Mouse (Mus musculus) liver, embryonic 11.5 days (tissue): ENCODE data around the gene Pdf. TPM values are rescaled to one million over a fixed set of nuclear protein-coding genes. Genes with fewer than 3 reads are reported as not detected.
"Not testable (repeated sequence)": the region's sequence is repeated elsewhere in the genome, so short reads cannot be mapped to it uniquely, and the experiment has no call there.

Experiments
- ATAC-seq: fragments of 200-750 bp; cut with Nextera tagmentation; replicated peaks from 2 replicates; pipeline ENCODE4 v1.8.0; 2017; ENCODE audit warnings: moderate number of reproducible peaks, mild to moderate bottlenecking, moderate TSS enrichment, moderate library complexity; ENCODE audit not compliant: low FRiP score
- DNase-seq: peaks from one replicate; pipeline ENCODE4 v3.0.0-alpha.2; 2017; ENCODE audit warnings: low spot score
- H3K27ac ChIP-seq: fragments of 300-500 bp; sonication (generic); 2 replicates; pipeline ENCODE4 v1.5.1; 2014; ENCODE audit warnings: mild to moderate bottlenecking, low read depth, low read length, control low read depth
- H3K27me3 ChIP-seq: fragments of 300-500 bp; sonication (generic); replicated peaks from 2 replicates; pipeline ENCODE4 v1.6.1; 2014; ENCODE audit warnings: low read length, mixed read lengths; ENCODE audit not compliant: control insufficient read depth, insufficient read depth
- H3K36me3 ChIP-seq: fragments of 300-500 bp; sonication (generic); 2 replicates; pipeline ENCODE4 v1.6.1; 2014; ENCODE audit warnings: mild to moderate bottlenecking, low read length, moderate library complexity, mixed read lengths; ENCODE audit not compliant: control insufficient read depth, insufficient read depth
- H3K4me1 ChIP-seq: fragments of 300-500 bp; sonication (generic); replicated peaks from 2 replicates; pipeline ENCODE4 v1.6.1; 2014; ENCODE audit warnings: low read length, mixed read lengths; ENCODE audit not compliant: control insufficient read depth, insufficient read depth
- H3K4me2 ChIP-seq: fragments of 300-500 bp; sonication (generic); 2 replicates; pipeline ENCODE4 v1.6.1; 2014; ENCODE audit warnings: mild to moderate bottlenecking, control low read depth, moderate library complexity
- H3K4me3 ChIP-seq: fragments of 300-500 bp; sonication (generic); 2 replicates; pipeline ENCODE4 v1.5.1; 2014; ENCODE audit warnings: low read depth, low read length, control low read depth
- H3K9ac ChIP-seq: fragments of 300-500 bp; sonication (generic); 2 replicates; pipeline ENCODE4 v1.6.1; 2014; ENCODE audit warnings: low read depth, low read length, control low read depth
- H3K9me3 ChIP-seq: fragments of 300-500 bp; sonication (generic); 2 replicates; pipeline ENCODE4 v1.6.1; 2016; ENCODE audit warnings: low read length, inconsistent platforms, mixed read lengths; ENCODE audit not compliant: control insufficient read depth
- WGBS: fragments of 180-500 bp; shearing (Covaris S2); extraction: QIAGEN DNeasy Blood & Tissue Kit; methylation state at CpG from one replicate; pipeline ENCODE4 v1.1.7; 2014; 5-methylcytosine and 5-hydroxymethylcytosine counted together
- polyA plus RNA-seq: library from polyadenylated mRNA; unstranded; fragments of >200 nt; fragmentation: Nextera tagmentation; extraction: Ambion mirVana; gene quantifications from 2 replicates; pipeline ENCODE4 v1.2.1, GENCODE M21; 2014

Gene Pdf
- polyA plus RNA-seq, 1 experiment from 2014 or later: 45.5 TPM

GRCm38 (mm10) chr8:107046976-107047375 is 1.4 kb downstream of the Pdf start:
- Histone ChIP-seq H3K36me3 (peaks cover 61% of the 10 kb centered on the region), H3K27ac (no peak overlapping the region), H3K27me3 (no peaks in the 10 kb centered on the region), H3K4me3 (peak overlapping the region; percentile 70; the same call in 1 of the 2 replicates), H3K4me2 (peak overlapping the region; percentile 92; the same call in 1 of the 2 replicates), H3K9ac (no peak overlapping the region), H3K4me1 (peaks cover 9% of the 10 kb centered on the region; the same call in 1 of the 2 replicates), H3K9me3 (no peaks in the 10 kb centered on the region)
- no peak for ATAC-seq
- DNase-seq: no peak
- WGBS: 74% methylated on average over 5 of the region's 5 CpGs

GRCm38 (mm10) chr8:107045478-107045877 is 2.9 kb downstream of the Pdf start:
- DNase-seq: no peak
- Histone ChIP-seq H3K9ac (no peak overlapping the region), H3K9me3 (no peaks in the 10 kb centered on the region), H3K4me3 (no peak overlapping the region), H3K27ac (no peak overlapping the region), H3K4me1 (peaks cover 6% of the 10 kb centered on the region; the same call in 1 of the 2 replicates), H3K36me3 (peaks cover 62% of the 10 kb centered on the region), H3K4me2 (no peak overlapping the region), H3K27me3 (no peaks in the 10 kb centered on the region)
- no peak for ATAC-seq
- WGBS: 92% methylated on average over 6 of the region's 6 CpGs

- 71% methylated on average over 7 of the region's 7 CpGs for WGBS
- Histone ChIP-seq H3K9ac (no peak overlapping the region), H3K36me3 (peaks cover 51% of the 10 kb centered on the region), H3K27ac (no peak overlapping the region), H3K9me3 (no peaks in the 10 kb centered on the region), H3K27me3 (no peaks in the 10 kb centered on the region), H3K4me2 (no peak overlapping the region), H3K4me1 (no peaks in the 10 kb centered on the region), H3K4me3 (no peak overlapping the region)
- ATAC-seq: no peak
- no peak for DNase-seq
Observed at GRCm38 (mm10) chr8:107040632-107041031, 7.8 kb downstream of the Pdf start.

- no peak for DNase-seq
- Histone ChIP-seq H3K27me3 (no peaks in the 10 kb centered on the region), H3K27ac (no peak overlapping the region), H3K4me3 (no peak overlapping the region), H3K9me3 (no peaks in the 10 kb centered on the region), H3K4me2 (no peak overlapping the region), H3K9ac (no peak overlapping the region), H3K36me3 (peaks cover 22% of the 10 kb centered on the region; the same call in 1 of the 2 replicates), H3K4me1 (peaks cover 11% of the 10 kb centered on the region)
- ATAC-seq: no peak
- 89% methylated on average over 8 of the region's 8 CpGs for WGBS
Observed at GRCm38 (mm10) chr8:107036626-107037025, 11.8 kb downstream of the Pdf start.

GRCm38 (mm10) chr8:107035641-107036040 is 12.8 kb downstream of the Pdf start:
- no peak overlapping the region for H3K27ac ChIP-seq
- H3K9me3 ChIP-seq: no peaks in the 10 kb centered on the region
- ATAC-seq (no peak), DNase-seq (no peak)
- H3K4me2 ChIP-seq: no peak overlapping the region
- no peak overlapping the region for H3K4me3 ChIP-seq
- H3K36me3 ChIP-seq: peaks cover 14% of the 10 kb centered on the region; the same call in 1 of the 2 replicates
- 86% methylated on average over 3 of the region's 3 CpGs for WGBS
- no peak overlapping the region for H3K9ac ChIP-seq
- peaks cover 11% of the 10 kb centered on the region for H3K4me1 ChIP-seq
- no peaks in the 10 kb centered on the region for H3K27me3 ChIP-seq

GRCm38 (mm10) chr8:107033609-107034008 is 14.8 kb downstream of the Pdf start:
- H3K4me3 ChIP-seq: not testable (repeated sequence)

GRCm38 (mm10) chr8:107031577-107032090 is 16.8 kb downstream of the Pdf start:
- Histone ChIP-seq H3K4me2 (peak overlapping the region; percentile 78), H3K36me3 (0 out of 2 replicates have a peak, but pooled peaks cover under 1% of the 10 kb centered on the region), H3K9ac (peak overlapping the region; percentile 92), H3K4me3 (peak overlapping the region; percentile 89), H3K9me3 (no peaks in the 10 kb centered on the region), H3K27ac (peak overlapping the region; percentile 75), H3K4me1 (peaks cover 27% of the 10 kb centered on the region), H3K27me3 (no peaks in the 10 kb centered on the region)
- no peak for DNase-seq
- no peak for ATAC-seq
- 0% methylated on average over 40 of the region's 40 CpGs for WGBS

More at GRCm38 (mm10) chr8:107033609-107034008, 14.8 kb downstream of the Pdf start:
- not testable (repeated sequence) for H3K9ac ChIP-seq, H3K27me3 ChIP-seq, ATAC-seq, H3K27ac ChIP-seq, DNase-seq, H3K4me2 ChIP-seq, H3K9me3 ChIP-seq, H3K36me3 ChIP-seq
- 88% methylated on average over 2 of the region's 2 CpGs for WGBS
- H3K4me1 ChIP-seq: peaks cover 21% of the 10 kb centered on the region

- no peaks in the 10 kb centered on the region for H3K9me3 ChIP-seq
- H3K36me3 ChIP-seq: no peaks in the 10 kb centered on the region
- ATAC-seq: peak; percentile 95
- peak; percentile 98 for DNase-seq
- H3K4me2 ChIP-seq: peak within 1 kb of the TSS; percentile 78
- peak within 1 kb of the TSS; percentile 92 for H3K9ac ChIP-seq
- peak within 1 kb of the TSS; percentile 75 for H3K27ac ChIP-seq
- no peaks in the 10 kb centered on the region for H3K27me3 ChIP-seq
- peak within 1 kb of the TSS; percentile 89 for H3K4me3 ChIP-seq
- H3K4me1 ChIP-seq: peaks cover 27% of the 10 kb centered on the region
- WGBS: 4% methylated on average over 66 of the region's 66 CpGs
Observed at GRCm38 (mm10) chr8:107030650-107031576, 17.5 kb downstream of the Pdf start, which contains the start of gene Vps4a. Vps4a (plus strand) TSS chr8:107031222.
